Mouse (Mus musculus): ENCODE measurements around the gene Cfap43. TPM values are rescaled to one million over a fixed set of nuclear protein-coding genes. Genes with fewer than 3 reads are reported as not detected.

The Cfap43 gene
- polyA plus RNA-seq, 1 experiment, result not detected

DNA sequence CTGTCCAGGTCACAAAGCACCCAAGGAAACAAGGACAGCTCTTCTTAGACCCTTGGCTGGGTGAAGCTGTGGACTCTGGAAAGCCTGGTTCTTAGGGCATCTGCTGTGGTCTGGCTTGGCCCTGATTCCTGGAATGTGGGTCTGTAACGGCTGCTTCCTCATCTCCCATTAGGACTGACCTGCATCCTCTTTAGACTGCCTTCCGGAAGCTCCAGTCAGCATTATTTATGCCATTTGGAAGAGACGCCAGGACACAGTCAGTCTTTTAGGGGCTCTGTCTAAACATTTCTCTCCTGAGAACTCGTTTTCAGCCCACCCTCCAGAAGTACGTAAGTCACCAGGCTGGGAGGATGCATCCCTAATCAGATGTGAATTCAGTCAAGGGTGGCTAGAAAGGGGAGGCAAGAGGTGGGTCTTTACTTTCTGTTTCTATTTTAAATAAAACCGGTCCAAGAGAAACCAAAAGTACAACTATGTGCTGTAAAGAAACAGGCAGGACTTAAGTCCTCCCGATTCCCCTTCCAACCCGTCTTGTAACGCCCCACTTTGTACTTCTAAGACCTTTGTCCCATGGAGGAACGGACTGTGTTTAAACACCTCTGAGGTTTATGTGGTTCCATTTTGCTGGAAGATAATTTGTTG, 28.5 kb downstream of the Cfap43 start:
- WGBS, result 13% methylated on average over 10 of the region's 10 CpGs
- no peak for TF ChIP-seq CTCF (IDR thresholded peaks at IDR 0.05; ENCODE audit: extremely low read depth, insufficient read depth, insufficient read length, insufficient replicate concordance)
- TF ChIP-seq POLR2A (IDR thresholded peaks at IDR 0.05; ENCODE audit: low read depth, low read length), result no peak
- DNase-seq (ENCODE audit: low read depth in 1 of 2, low spot score in 2 of 2), result no peak
- Histone ChIP-seq H3K4me3 (ENCODE audit: extremely low read depth, insufficient read depth, insufficient read length) (peak overlapping the region; percentile 44), H3K27ac (ENCODE audit: insufficient read depth, low read length) (peak overlapping the region; percentile 76), H3K27me3 (ENCODE audit: control insufficient read depth, insufficient read depth, low read length) (no peaks in the 10 kb centered on the region), H3K36me3 (ENCODE audit: control insufficient read depth, insufficient read depth, low read length) (peaks cover 11% of the 10 kb centered on the region), H3K4me1 (ENCODE audit: control insufficient read depth, insufficient read depth, insufficient read length) (peaks cover 32% of the 10 kb centered on the region; the same call in 1 of the 2 replicates)

DNA sequence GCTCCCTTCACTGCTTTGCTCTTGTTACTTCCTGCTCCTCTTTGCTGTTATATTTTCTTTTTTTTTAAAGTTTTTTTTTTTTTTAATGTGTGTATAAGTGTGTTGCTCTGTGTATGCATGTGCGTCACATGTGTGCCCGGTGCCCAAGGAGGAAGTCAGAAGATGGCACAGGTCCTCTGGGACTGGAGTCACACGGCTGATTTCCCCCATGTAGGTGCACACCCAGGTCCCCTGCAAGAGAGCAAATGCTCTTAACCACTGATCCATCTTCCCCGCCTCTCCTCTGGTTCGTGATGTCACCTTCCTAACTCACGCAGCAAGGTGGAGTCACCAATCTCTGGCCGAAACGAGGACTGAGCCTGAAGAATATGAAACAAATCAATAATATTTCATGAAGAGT, 31.1 kb downstream of the Cfap43 start:
- Histone ChIP-seq H3K4me1 (ENCODE audit: control insufficient read depth, insufficient read depth, insufficient read length) (peaks cover 34% of the 10 kb centered on the region; the same call in 1 of the 2 replicates), H3K4me3 (ENCODE audit: extremely low read depth, insufficient read depth, insufficient read length) (no peak overlapping the region), H3K27ac (ENCODE audit: insufficient read depth, low read length) (peak overlapping the region; percentile 93), H3K27me3 (ENCODE audit: control insufficient read depth, insufficient read depth, low read length) (no peaks in the 10 kb centered on the region), H3K36me3 (ENCODE audit: control insufficient read depth, insufficient read depth, low read length) (no peaks in the 10 kb centered on the region)
- DNase-seq (ENCODE audit: low read depth in 1 of 2, low spot score in 2 of 2), result peak; percentile 79 to 92
- TF ChIP-seq CTCF (IDR thresholded peaks at IDR 0.05; ENCODE audit: extremely low read depth, insufficient read depth, insufficient read length, insufficient replicate concordance) (no peak), POLR2A (IDR thresholded peaks at IDR 0.05; ENCODE audit: low read depth, low read length) (no peak; the same call in 1 of the 2 replicates)
- 42% methylated on average over 8 of the region's 8 CpGs for WGBS

DNA sequence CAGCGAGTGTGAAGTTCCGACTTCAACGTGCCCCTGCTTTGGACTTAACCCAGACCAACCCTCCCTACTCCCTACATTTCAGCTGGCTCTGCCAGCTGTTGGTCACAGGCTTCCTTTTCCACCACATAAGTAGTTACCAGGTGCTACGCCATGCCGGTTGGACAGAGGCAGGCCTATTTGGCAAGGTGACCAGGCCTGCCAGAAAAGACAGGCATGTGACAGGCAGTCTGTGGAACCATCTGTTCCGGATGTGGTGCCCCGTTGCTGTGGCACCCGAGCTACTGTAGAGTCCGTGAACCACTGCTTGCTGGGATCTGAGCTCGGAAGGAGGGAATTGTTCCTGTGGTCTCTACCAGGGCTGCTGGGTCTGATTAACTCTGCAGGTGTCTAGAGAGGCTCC, 31.7 kb downstream of the Cfap43 start:
- WGBS, result 49% methylated on average over 10 of the region's 10 CpGs
- DNase-seq (ENCODE audit: low read depth in 1 of 2, low spot score in 2 of 2), result peak in 1 of 2 experiments; percentile 68
- Histone ChIP-seq H3K4me3 (ENCODE audit: extremely low read depth, insufficient read depth, insufficient read length) (no peak overlapping the region), H3K36me3 (ENCODE audit: control insufficient read depth, insufficient read depth, low read length) (no peaks in the 10 kb centered on the region), H3K27me3 (ENCODE audit: control insufficient read depth, insufficient read depth, low read length) (no peaks in the 10 kb centered on the region), H3K4me1 (ENCODE audit: control insufficient read depth, insufficient read depth, insufficient read length) (peaks cover 34% of the 10 kb centered on the region; the same call in 1 of the 2 replicates), H3K27ac (ENCODE audit: insufficient read depth, low read length) (peak overlapping the region; percentile 93)
- no peak for TF ChIP-seq CTCF (IDR thresholded peaks at IDR 0.05; ENCODE audit: extremely low read depth, insufficient read depth, insufficient read length, insufficient replicate concordance)
- no peak for TF ChIP-seq POLR2A (IDR thresholded peaks at IDR 0.05; ENCODE audit: low read depth, low read length)

DNA sequence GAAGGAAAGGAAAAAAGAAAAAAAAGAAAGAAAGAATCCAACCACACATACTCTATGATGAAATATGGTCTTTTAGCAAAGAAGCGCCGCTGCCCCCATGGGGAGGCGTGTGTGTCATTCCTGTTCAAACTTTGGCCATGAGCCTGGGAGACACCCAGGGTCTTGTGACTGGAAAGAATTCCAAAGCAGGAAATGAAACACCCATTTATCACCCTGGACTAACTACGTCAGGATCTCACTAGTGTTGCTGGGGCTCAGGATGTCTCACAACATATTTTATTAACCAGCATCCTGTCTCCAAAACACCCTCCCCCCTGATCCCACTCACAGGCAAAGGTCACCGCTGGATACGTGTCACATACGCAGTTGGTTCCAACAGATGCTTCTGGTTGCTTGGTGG, 32.5 kb downstream of the Cfap43 start:
- no peak overlapping the region for H3K4me3 ChIP-seq (ENCODE audit: extremely low read depth, insufficient read depth, insufficient read length)
- TF ChIP-seq CTCF (IDR thresholded peaks at IDR 0.05; ENCODE audit: extremely low read depth, insufficient read depth, insufficient read length, insufficient replicate concordance) (no peak), POLR2A (IDR thresholded peaks at IDR 0.05; ENCODE audit: low read depth, low read length) (no peak)
- no peaks in the 10 kb centered on the region for H3K36me3 ChIP-seq (ENCODE audit: control insufficient read depth, insufficient read depth, low read length)
- DNase-seq (ENCODE audit: low read depth in 1 of 2, low spot score in 2 of 2), result no peak
- WGBS, result 76% methylated on average over 7 of the region's 7 CpGs
- H3K27ac ChIP-seq (ENCODE audit: insufficient read depth, low read length), result peak overlapping the region; percentile 93
- peaks cover 34% of the 10 kb centered on the region; the same call in 1 of the 2 replicates for H3K4me1 ChIP-seq (ENCODE audit: control insufficient read depth, insufficient read depth, insufficient read length)
- H3K27me3 ChIP-seq (ENCODE audit: control insufficient read depth, insufficient read depth, low read length), result no peaks in the 10 kb centered on the region

DNA sequence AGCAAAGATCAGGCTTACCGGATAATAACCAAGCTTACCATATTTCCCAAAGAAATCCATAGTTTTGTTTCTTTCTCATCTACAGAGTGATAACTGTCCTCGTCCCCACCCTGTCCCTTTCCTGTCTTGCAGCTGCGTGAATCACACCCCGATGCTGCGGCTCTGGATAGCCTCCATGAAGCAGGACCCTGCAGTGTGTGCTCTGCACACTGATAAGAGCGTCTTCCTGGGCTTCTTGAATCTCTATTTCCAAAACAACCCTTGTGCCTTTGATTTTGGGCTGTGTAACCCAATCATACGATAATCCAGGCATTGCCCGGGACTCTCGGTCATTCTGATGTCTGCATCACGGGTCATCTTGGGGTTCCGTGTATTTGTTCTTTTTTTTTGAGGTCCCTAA, 33.2 kb downstream of the Cfap43 start:
- TF ChIP-seq CTCF (IDR thresholded peaks at IDR 0.05; ENCODE audit: extremely low read depth, insufficient read depth, insufficient read length, insufficient replicate concordance), result no peak
- no peak for TF ChIP-seq POLR2A (IDR thresholded peaks at IDR 0.05; ENCODE audit: low read depth, low read length)
- Histone ChIP-seq H3K36me3 (ENCODE audit: control insufficient read depth, insufficient read depth, low read length) (no peaks in the 10 kb centered on the region), H3K27me3 (ENCODE audit: control insufficient read depth, insufficient read depth, low read length) (no peaks in the 10 kb centered on the region), H3K4me3 (ENCODE audit: extremely low read depth, insufficient read depth, insufficient read length) (no peak overlapping the region), H3K4me1 (ENCODE audit: control insufficient read depth, insufficient read depth, insufficient read length) (peaks cover 26% of the 10 kb centered on the region; the same call in 1 of the 2 replicates), H3K27ac (ENCODE audit: insufficient read depth, low read length) (no peak overlapping the region)
- DNase-seq (ENCODE audit: low read depth in 1 of 2, low spot score in 2 of 2), result no peak
- 81% methylated on average over 11 of the region's 11 CpGs for WGBS

DNA sequence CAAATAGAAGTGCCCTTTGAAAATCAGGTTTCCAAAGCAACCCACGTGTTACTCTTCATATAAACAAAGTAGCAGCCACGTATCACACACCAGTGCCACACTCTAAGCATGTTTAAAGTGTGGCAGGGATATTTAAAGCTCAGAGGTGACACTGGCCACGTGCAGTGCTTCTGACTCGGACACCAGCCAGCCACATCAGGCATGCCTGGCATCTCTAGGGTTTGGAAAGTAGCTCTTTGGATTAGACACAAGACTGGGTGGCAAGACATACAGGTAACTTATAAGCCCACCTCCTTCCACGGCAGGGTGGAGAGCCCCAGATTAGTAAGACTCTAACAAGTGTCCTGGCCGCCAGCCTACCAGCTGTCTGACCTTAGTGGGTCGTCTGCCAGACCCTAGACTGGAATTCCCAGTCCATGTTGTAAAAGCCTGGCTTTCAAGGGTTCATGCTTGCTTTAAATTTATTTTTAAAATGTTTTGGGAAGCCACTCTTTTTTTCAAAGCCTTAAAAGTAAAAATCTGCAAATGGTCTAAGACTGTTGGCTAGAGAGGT, 33.8 kb downstream of the Cfap43 start:
- H3K27me3 ChIP-seq (ENCODE audit: control insufficient read depth, insufficient read depth, low read length), result no peaks in the 10 kb centered on the region
- peaks cover 22% of the 10 kb centered on the region; the same call in 1 of the 2 replicates for H3K4me1 ChIP-seq (ENCODE audit: control insufficient read depth, insufficient read depth, insufficient read length)
- no peak overlapping the region for H3K4me3 ChIP-seq (ENCODE audit: extremely low read depth, insufficient read depth, insufficient read length)
- no peak for TF ChIP-seq POLR2A (IDR thresholded peaks at IDR 0.05; ENCODE audit: low read depth, low read length)
- no peak for TF ChIP-seq CTCF (IDR thresholded peaks at IDR 0.05; ENCODE audit: extremely low read depth, insufficient read depth, insufficient read length, insufficient replicate concordance)
- DNase-seq (ENCODE audit: low read depth in 1 of 2, low spot score in 2 of 2), result no peak
- no peaks in the 10 kb centered on the region for H3K36me3 ChIP-seq (ENCODE audit: control insufficient read depth, insufficient read depth, low read length)
- WGBS, result 65% methylated on average over 7 of the region's 7 CpGs
- peak overlapping the region; percentile 37; the same call in 1 of the 2 replicates for H3K27ac ChIP-seq (ENCODE audit: insufficient read depth, low read length)
